8 mouse cellular contexts compared by ENCODE assay signal in genomic region chr11:118775753-118776152, GRCm38 (mm10).
A peak's percentile ranks its signal among the peaks of the same experiment; 100 is the strongest.
DNase-seq lines count a peak whose midpoint lies in the region; ATAC-seq and TF ChIP-seq lines count a peak whose summit lies in the region.

No protein-coding gene starts in this region.

- no peaks in the 10 kb centered on the region for H3K4me1 ChIP-seq in liver, adult 2 months (ENCODE audit: control insufficient read depth, insufficient read depth, low read length)
- no peaks in the 10 kb centered on the region for H3K4me1 ChIP-seq in liver, embryonic 12.5 days
- H3K4me1 ChIP-seq in embryonic facial prominence, embryonic 14.5 days (ENCODE audit: control insufficient read depth, insufficient read depth, low read length): no peaks in the 10 kb centered on the region

- H3K4me2 ChIP-seq in liver, embryonic 12.5 days: no peak overlapping the region
- no peak overlapping the region for H3K4me2 ChIP-seq in embryonic facial prominence, embryonic 14.5 days (ENCODE audit: low read depth, low read length)

- DNase-seq in adrenal gland, adult 18-20 months (ENCODE audit: low spot score in 2 of 2): peak; percentile 21 to 35
- DNase-seq in adrenal gland, adult 8-10 months: no peak
- peak; percentile 7 for DNase-seq in liver, adult 2 months (ENCODE audit: extremely low read depth, low read depth, low spot score)
- DNase-seq in embryonic facial prominence, embryonic 14.5 days (ENCODE audit: low spot score): peak; percentile 26
- peak; percentile 1 for DNase-seq in lung, postnatal 25 days (ENCODE audit: low spot score)
- peak; percentile 34 for DNase-seq in thymus, postnatal 0 days (ENCODE audit: low spot score)
- DNase-seq in adipocyte (ENCODE audit: low spot score): no peak

- no peaks in the 10 kb centered on the region for H3K36me3 ChIP-seq in liver, adult 2 months (ENCODE audit: control insufficient read depth, insufficient read depth, low read length)
- H3K36me3 ChIP-seq in liver, embryonic 12.5 days: no peaks in the 10 kb centered on the region
- no peaks in the 10 kb centered on the region for H3K36me3 ChIP-seq in embryonic facial prominence, embryonic 14.5 days (ENCODE audit: control insufficient read depth, insufficient read depth, low read length)

- ATAC-seq in liver, embryonic 12.5 days: no peak
- ATAC-seq in embryonic facial prominence, embryonic 14.5 days (ENCODE audit: low read depth): no peak

- H3K9me3 ChIP-seq in liver, embryonic 12.5 days (replicated peaks): no peaks in the 10 kb centered on the region
- H3K9me3 ChIP-seq in embryonic facial prominence, embryonic 14.5 days (ENCODE audit: control insufficient read depth, low read length): no peaks in the 10 kb centered on the region

- no peak overlapping the region for H3K4me3 ChIP-seq in liver, adult 2 months (ENCODE audit: insufficient read depth, low read depth, low read length)
- no peak overlapping the region for H3K4me3 ChIP-seq in liver, embryonic 12.5 days
- no peak overlapping the region for H3K4me3 ChIP-seq in embryonic facial prominence, embryonic 14.5 days (ENCODE audit: low read depth, low read length)

- no peak for TF ChIP-seq POLR2A in liver, adult 2 months (IDR thresholded peaks at IDR 0.05; ENCODE audit: extremely low read depth, insufficient read depth, low read length)

- 18% methylated on average over 3 of the region's 3 CpGs for WGBS in liver, adult 2 months
- 5% methylated on average over 3 of the region's 3 CpGs for WGBS in liver, embryonic 12.5 days (ENCODE audit: insufficient replicate concordance)
- 14% methylated on average over 3 of the region's 3 CpGs for WGBS in embryonic facial prominence, embryonic 14.5 days

- H3K27me3 ChIP-seq in liver, adult 2 months (ENCODE audit: control insufficient read depth, insufficient read depth, low read length): no peaks in the 10 kb centered on the region
- H3K27me3 ChIP-seq in liver, embryonic 12.5 days (replicated peaks): no peaks in the 10 kb centered on the region
- H3K27me3 ChIP-seq in embryonic facial prominence, embryonic 14.5 days (replicated peaks; ENCODE audit: control insufficient read depth, insufficient read depth, low read length): no peaks in the 10 kb centered on the region

- TF ChIP-seq CTCF in liver, adult 2 months (IDR thresholded peaks at IDR 0.05; ENCODE audit: low read depth, low read length): peak; percentile 86

- no peak overlapping the region for H3K27ac ChIP-seq in liver, adult 2 months (replicated peaks; ENCODE audit: insufficient read depth, low read depth, low read length)
- no peak overlapping the region for H3K27ac ChIP-seq in liver, embryonic 12.5 days
- no peak overlapping the region for H3K27ac ChIP-seq in embryonic facial prominence, embryonic 14.5 days (replicated peaks; ENCODE audit: low read depth, low read length)

- H3K9ac ChIP-seq in liver, adult 2 months (ENCODE audit: low read depth, low read length): no peak overlapping the region
- no peak overlapping the region for H3K9ac ChIP-seq in liver, embryonic 12.5 days
- no peak overlapping the region for H3K9ac ChIP-seq in embryonic facial prominence, embryonic 14.5 days (ENCODE audit: low read depth, low read length)

- H3K79me2 ChIP-seq in liver, adult 2 months (ENCODE audit: control insufficient read depth, insufficient read depth, low read length): no peaks in the 10 kb centered on the region

Comparison
In these comparisons a context has a peak if more than half of its experiments do, and no peak if none do; other contexts are left out.
1. DNase-seq: peak in adrenal gland, adult 18-20 months (2 of 2), liver, adult 2 months (single experiment), embryonic facial prominence, embryonic 14.5 days (single experiment), lung, postnatal 25 days (single experiment) and thymus, postnatal 0 days (single experiment); none in adrenal gland, adult 8-10 months (single experiment) and adipocyte (single experiment).